Mouse (Mus musculus): Measurements from ENCODE around the gene Clec18a. TPM values are rescaled to one million over a fixed set of nuclear protein-coding genes. Genes with fewer than 3 reads are reported as not detected.
A peak's percentile ranks its signal among the peaks of the same experiment; 100 is the strongest.

Gene Clec18a
- total RNA-seq, 2 experiments from 2014 or later = 3.2 to 3.5 TPM

DNA sequence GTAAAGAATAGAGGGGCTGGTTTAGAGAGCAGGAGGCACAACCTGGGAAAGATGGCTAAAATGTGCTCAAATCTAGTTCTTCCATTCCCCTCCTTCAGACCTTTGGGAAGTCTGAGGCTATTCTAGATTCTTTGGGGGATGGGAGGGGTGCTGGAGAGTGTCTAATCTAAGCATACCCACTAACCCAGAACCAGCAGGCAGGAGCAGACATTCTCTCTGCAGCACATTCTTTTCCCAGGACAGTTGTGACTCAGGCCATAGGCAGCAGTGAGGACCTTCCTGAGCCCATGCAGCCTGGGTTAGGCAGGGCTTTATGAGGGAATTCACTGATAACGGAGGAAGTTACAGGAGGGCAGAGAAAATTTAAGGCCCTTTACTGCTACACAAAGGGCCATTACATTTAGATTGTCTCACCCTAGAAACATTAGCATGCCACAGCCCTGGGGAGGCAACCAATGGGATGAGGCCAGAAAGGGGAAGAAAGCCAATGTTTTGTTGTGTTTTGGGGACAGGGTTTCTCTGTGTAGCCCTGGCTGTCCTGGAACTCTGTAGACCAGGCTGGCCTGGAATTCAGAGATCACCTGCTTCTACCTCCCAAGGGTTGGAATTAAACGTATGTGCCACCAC, 33.2 kb downstream of the Clec18a start:
- intact Hi-C loops (cut with DNase I) = no loop called here
- DNase-seq (ENCODE audit: low spot score in 2 of 2) = no peak

DNA sequence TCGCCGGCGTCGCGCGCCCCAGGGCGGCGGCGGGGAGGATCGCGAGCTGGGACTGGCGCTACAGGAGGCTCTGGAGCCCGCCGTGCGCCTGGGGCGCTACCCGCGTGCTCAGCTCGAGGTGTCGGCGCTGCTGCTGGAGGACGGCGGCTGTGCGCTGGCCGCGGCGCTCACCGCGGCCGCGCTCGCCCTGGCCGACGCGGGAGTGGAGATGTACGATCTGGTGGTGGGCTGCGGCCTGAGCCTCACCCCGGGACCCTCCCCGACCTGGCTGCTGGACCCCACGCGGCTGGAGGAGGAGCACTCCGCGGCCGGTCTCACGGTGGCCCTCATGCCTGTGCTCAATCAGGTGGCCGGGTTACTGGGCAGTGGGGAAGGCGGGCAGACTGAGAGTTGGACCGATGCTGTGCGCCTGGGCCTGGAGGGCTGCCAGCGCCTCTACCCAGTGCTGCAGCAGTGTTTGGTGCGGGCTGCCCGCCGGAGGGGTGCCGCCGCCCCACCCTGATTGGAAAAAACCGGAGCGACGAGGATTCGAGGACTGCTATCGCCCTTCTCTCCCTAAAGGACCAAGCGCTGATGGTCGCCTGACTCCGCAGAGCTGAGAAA, 35.4 kb downstream of the Clec18a start:
- intact Hi-C loops (cut with DNase I) = no loop called here
- DNase-seq (ENCODE audit: low spot score in 2 of 2) = peak; percentile 43 to 50

DNA sequence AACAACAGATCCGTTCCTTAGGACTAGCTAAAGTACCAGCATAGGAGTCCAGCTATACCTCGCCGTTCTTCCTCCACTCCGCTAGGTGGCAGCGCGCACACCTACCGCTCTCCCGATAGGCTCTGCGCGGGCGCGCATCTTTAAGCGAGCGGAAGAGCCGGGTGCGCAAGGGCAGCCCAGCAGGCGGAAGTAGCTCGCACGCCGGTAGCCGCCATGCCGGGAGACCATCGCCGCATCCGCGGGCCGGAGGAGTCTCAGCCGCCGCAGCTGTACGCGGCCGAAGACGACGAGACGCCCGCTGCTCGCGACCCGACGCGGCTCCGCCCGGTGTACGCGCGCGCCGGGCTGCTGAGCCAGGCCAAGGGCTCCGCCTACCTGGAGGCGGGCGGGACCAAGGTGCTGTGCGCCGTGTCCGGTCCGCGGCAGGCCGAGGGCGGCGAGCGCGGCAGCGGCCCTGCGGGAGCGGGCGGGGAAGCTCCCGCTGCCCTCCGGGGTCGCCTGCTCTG, 36.0 kb downstream of the Clec18a start, which contains the start of gene Exosc6:
Exosc6 (plus strand) TSS at position 182 of the 506 bp plus-strand sequence.
- intact Hi-C loops (cut with DNase I) = no loop called here

DNA sequence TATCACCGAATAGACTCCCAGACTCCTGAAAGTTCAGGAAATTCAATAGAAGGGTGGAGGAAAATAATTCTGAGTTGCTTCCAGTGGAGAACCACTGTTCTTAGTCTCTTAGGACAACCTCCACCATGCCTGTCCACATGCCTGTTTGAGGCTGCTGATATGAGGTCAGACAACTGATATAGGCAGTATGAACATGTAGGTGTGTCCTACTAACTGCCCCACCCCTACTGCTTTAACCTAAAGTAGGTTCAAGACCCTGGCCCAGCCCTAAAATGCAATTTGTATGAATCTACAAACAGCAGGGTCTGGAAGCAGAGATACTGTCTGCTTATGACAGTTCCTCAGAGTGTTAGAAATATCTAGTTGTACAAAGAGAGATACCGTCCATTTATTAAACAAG, 36.6 kb downstream of the Clec18a start:
- no peak for DNase-seq (ENCODE audit: low spot score in 2 of 2)
- intact Hi-C loops (cut with DNase I) = no loop called here

More for the DNA sequence above, 36.0 kb downstream of the Clec18a start, which contains the start of gene Exosc6:
- DNase-seq (ENCODE audit: low spot score in 2 of 2) = peak; percentile 91 to 94

DNA sequence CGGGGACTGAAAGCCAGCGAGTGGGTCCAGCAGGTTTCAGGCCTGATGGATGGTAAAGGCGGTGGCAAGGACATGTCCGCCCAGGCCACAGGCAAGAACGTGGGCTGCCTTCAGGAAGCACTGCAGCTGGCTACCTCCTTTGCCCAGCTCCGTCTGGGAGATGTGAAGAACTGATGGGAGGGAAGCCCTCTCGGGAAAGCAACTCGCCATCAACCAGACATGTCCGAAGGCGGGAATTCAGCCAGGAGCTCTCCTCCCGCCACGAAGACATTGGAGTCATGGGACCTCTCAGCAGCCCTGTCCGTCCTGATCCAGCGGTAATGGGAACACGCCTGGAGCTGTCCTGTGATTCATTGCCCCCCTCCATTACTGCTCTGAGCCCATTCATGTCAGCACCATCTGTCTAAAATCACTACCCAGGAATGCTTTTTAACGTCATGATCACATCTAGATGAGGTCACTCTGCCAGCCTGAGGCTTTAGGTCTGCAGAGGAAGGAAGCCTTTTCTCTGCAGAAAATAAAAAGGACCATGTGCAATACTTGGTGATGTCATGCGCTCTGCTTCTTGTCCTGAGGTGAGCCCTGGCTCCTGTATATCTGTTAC, 37.1 kb downstream of the Clec18a start:
- DNase-seq (ENCODE audit: low spot score in 2 of 2) = no peak

DNA sequence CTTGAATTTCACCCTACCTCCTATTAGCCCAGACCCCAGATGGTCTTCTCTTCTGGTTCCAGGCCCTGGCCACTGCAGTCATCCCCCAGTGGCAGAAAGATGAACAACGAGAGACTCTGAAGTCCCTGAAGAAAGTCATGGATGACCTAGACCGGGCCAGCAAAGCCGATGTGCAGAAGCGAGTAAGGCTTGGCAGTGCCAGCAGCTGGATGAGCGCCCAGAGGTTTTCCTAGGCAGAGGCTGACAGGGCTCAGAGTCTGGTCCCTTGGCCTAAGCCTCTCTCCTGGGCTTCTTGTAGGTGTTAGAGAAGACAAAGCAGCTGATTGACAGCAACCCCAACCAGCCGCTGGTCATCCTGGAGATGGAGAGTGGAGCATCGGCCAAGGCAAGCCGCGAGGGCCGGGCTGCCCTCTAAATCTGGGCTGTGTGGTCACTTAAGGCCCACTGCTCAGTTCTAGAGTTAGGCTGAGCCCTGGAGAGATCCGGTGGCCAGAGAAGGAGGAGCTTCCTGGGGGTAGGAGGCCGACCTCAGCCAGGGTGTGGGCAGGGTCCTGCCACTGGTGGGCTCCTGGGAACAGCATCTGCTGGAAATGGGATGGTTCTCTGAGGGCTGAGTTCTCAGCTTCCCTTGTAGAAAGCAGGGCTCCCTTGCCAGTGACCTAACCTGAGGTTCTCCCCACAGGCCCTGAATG, 38.3 kb downstream of the Clec18a start:
- intact Hi-C loops (cut with DNase I) = no loop called here
- no peak for DNase-seq (ENCODE audit: low spot score in 2 of 2)

More for the DNA sequence above, 37.1 kb downstream of the Clec18a start:
- intact Hi-C loops (cut with DNase I) = no loop called here

DNA sequence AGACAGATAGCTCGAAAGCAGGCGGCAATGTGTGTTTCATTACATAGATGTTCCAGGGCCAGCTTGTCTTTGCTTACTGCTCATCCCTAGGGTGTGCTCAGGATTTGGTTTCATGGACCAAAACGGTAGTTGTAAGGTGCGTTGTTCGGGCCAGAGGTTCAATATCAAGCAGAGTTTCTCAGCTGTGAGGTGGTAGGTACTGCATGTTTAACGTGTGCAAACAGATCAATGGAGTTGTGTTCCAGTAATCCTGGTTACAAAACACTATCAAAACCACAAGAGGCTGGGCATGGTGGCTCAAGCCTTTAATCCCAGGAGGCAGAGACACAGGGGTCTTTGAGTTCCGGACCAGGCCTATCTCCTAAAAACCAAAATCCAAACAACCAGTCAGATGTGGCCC, 43.1 kb downstream of the Clec18a start:
- intact Hi-C loops (cut with DNase I) = no loop called here
- DNase-seq (ENCODE audit: low spot score in 2 of 2) = no peak

DNA sequence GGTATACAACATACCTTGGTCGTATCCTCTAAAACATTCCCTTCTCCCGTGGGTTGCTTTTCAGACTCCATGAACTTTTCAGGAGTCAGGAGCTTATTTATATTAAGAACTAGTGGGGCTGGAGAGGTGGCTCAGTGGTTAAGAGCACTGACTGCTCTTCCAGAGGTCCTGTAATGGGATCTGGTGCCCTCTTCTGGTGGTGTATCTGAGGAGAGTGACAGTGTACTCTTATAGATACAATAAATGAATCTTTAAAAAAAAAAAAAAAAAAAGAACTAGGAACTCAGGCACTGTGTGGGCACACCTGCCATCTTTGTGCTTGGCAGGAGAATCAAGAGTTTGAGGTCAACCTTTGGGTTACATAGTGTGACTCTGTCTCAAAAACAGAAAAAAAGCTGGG, 43.5 kb downstream of the Clec18a start:
- intact Hi-C loops (cut with DNase I) = no loop called here

DNA sequence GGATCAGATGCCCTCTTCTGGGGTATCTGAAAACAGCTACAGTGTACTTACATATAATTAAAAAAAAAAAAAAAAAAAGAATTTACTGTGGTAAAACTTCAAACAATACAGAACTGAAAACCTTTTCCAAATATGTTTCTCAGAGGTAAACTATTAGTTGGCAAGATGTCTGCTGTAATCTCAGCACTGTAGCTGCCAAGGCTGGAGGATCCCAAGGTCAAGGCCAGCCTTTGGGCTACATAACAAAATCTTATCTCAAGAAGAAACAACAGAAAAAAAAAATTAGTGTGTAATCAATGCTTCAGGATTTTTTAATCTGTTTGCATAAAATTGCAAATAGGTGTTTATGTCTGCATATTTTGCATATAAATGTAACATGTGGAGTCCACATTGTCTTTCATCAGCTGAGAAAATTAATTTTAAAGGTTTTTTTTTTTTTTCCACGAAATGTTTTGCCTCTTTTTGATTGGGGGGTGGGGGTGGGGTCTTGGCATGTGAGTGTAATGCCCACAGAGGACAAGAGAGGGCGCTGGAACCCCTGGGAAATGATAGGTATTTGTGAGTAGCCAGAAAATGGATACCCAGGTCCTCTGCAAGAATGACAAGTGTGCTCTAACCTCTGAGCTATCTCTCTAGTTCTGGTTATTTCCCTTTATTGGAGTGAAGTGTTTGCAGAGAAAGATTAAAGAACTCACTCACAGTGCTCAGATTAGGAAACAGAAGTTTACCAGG, 48.1 kb downstream of the Clec18a start:
- intact Hi-C loops (cut with DNase I) = no loop called here
- no peak for DNase-seq (ENCODE audit: low spot score in 2 of 2)

More for the DNA sequence above, 43.5 kb downstream of the Clec18a start:
- DNase-seq (ENCODE audit: low spot score in 2 of 2) = no peak

DNA sequence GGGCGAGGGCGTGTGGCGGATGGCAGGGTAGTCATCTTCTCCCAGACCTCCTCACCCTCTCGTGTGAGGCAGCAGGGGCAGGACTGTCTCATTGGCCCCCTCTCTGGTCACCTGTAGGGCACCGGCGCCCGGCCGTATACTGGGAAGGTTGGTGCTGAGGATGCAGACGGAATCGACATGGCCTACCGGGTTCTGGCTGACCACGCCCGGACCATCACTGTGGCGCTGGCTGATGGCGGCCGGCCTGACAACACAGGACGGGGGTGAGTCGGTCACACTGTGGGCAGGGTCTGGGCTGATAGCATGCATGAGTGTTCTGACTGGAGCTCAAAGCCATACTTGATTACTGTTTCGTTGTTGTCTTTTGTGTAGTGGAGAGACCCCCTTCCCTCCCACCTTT, 49.7 kb downstream of the Clec18a start:
- intact Hi-C loops (cut with DNase I) = no loop called here

DNA sequence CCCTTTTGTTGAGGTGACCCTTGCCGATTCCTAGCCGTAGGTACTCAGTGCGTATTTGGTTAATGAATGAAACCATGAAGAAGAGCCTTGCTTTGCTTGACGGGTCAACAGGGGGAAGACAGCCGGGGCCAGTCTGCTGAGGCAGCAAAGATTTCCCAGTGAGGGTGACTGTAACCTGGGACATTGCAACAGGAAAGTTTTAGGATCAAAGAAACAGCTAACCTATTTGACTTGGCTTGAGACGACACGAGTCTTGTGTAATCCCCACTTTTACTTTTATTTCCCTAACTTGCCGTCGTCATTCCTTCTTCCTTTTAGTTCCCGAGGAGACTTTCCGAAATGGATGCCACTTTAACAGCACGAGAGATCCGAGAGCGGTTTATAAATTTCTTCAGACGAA, 55.6 kb downstream of the Clec18a start:
- DNase-seq (ENCODE audit: low spot score in 2 of 2) = no peak
- intact Hi-C loops (cut with DNase I) = no loop called here

More for the DNA sequence above, 49.7 kb downstream of the Clec18a start:
- DNase-seq (ENCODE audit: low spot score in 2 of 2) = no peak

DNA sequence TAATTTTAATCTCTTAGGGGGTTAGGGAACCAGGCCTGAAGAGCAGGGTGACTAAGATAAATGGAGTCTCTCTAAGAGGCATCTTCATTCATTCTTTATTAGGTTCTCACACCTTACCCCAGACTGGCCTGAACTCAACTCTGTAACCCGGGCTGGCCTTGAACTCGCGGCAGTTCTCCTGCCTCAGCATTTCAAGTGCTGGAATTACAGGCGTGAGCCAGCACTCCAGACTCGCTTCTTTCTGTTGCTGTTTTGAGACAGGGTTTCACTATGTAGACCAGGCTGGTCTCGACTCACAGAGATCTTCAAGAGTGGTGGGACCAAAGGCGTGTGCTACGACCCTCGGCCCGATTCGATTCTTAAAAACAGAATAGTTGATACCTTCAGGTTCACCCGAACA, 58.0 kb downstream of the Clec18a start:
- no peak for DNase-seq (ENCODE audit: low spot score in 2 of 2)
- intact Hi-C loops (cut with DNase I) = no loop called here

DNA sequence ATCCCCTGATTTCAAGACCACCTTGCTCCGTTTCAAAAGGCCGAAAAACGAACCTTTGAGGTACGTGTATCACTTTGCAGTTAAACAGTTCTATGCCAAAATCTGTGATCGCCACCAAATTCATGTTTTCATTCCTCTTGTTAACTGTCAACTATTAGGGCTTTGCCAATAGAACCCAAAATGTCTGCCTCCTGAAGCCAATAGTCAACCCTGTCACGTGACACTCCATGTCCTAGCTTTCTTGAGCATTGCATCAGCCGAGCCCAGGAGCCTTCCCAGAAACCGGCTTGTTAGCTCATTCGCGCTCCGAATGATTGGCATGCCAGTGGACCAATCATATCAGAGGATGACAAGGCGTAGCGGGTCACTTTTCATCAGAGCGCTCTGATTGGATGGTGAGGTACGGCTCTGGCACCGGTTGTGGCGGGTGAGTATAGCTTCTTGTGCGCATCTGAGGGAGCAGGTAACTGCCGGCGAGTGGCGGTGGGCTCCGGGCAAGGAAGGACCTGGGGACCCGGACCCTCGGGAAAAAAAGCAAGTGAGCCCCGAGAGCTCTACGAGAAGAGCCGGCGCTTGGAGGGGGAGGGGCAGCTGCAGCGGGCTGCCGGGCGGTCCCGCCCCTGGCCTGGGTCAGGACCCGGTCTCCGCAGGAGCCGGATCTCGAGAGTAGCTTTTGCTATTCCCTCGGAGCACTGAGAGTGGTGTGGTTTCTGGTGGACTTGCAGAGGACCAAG, 58.6 kb downstream of the Clec18a start:
- intact Hi-C loops (cut with DNase I) = no loop called here

DNA sequence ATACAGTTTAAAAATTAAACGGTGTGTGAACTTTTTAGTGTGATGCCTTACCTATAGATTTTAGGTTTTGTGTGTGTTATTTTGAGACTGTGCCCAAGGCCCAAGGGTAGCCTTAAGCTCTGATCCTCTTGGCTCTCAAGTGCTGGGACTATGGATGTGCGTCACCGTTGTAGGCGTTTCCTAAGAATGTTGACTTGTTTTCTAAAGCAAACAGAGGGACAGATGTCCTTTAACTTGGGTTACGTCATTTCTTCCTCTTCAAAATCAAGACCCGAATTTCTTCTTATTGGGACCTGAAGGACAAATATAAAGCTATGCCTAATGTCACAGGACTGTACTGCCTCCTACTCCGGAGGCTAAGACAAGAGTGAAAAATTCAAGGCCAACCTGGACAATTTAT, 59.3 kb downstream of the Clec18a start, which contains the start of gene Aars:
Aars (plus strand) TSS at position 229 of the 400 bp plus-strand sequence.
- intact Hi-C loops (cut with DNase I) = no loop called here
- no peak for DNase-seq (ENCODE audit: low spot score in 2 of 2)

More for the DNA sequence above, 58.6 kb downstream of the Clec18a start:
- DNase-seq (ENCODE audit: low spot score in 2 of 2) = peak; percentile 97 to 99

DNA sequence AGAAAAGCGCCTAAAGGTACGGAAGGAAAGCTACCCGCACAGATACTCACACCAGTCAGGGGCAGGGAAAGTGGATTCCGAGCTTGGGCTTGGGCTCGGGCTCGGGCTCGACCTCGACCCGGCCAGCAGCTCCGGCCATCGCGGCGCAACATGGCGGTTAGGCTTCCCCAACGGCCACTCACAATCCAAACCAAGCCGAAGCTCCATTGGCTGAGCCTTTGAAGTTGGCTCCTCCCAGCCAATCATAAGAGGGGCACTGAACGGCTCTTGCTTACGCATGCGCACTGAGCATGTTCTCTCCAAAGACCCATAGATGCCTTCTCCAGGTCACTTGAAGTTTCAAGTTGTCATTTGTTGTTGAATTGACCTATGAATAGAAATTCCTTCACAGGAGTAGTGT, 60.7 kb downstream of the Clec18a start, which contains the start of gene Ddx19b:
Ddx19b (minus strand) TSS at position 180 of the 400 bp plus-strand sequence.
- intact Hi-C loops (cut with DNase I) = no loop called here

DNA sequence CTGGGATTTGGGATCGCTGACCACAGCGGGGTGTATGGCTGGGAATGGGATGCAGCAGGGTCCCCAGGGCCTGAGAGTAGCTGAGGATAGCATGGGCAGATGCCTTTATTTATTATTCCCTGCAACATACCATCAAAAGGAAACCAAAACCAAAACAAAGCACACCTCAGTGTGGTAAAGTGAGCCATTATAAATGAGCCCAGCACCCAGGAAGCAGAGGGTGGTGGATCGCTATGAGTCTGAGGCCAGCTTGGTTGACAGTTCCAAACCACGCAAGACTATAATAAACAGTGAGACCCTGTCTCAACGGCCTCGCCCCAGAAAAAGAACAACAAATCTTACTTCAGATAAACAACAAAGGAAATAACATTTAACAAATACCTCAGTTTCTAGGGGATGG, 62.2 kb downstream of the Clec18a start:
- intact Hi-C loops (cut with DNase I) = no loop called here

More for the DNA sequence above, 60.7 kb downstream of the Clec18a start, which contains the start of gene Ddx19b:
- DNase-seq (ENCODE audit: low spot score in 2 of 2) = no peak

DNA sequence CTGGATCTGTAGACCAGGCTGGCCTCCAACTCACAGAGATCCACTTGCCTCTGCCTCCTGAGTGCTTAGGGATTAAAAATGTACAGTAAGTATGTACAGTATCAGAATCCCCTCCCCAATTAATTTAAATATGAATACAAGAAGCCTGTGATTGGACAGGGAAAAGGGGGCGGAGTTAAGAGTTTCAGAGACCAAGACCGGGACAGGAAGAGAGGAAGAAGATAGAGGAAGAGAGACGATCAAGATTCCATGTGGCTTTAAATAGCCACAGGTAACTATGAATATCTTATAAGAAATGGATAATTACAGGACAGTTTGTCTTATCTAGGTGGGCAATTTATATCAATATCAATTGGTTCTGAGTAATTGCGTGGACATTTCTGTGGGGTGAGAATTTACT, 62.6 kb downstream of the Clec18a start:
- intact Hi-C loops (cut with DNase I) = no loop called here
- DNase-seq (ENCODE audit: low spot score in 2 of 2) = no peak

More for the DNA sequence above, 62.2 kb downstream of the Clec18a start:
- DNase-seq (ENCODE audit: low spot score in 2 of 2) = no peak

DNA sequence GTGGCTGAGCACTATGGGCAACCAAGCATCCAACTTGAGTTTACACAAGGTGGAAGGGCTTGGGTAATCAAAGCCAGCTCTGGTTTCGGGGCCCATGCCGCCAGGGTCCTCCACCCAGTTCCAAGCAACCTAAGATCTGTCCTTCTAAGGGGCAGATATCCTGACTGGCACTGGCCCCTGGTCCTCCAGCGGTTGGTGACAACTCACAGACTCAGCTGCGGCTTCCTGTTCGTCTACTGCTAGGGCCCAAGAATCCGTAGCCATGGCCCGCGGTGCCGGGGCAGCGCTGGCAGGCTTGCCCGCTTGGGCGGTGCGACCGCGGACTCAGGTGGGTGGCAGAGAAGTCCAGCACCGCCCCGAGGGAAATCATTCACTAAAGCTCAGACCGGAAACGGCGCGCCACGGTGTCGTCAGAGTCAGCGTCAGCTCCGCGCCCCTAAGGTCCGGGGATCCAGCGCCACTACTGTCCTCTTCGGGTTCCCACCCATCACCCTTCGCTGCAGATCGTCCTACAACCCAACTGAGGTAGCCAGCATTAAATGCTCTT, 64.8 kb downstream of the Clec18a start:
- intact Hi-C loops (cut with DNase I) = no loop called here
- peak; percentile 92 to 93 for DNase-seq (ENCODE audit: low spot score in 2 of 2)
